Mouse (Mus musculus) lung, adult 18-20 months (tissue): ENCODE data around the gene Irf1.

Experiments
- DNase-seq, 2 experiments: peaks; one replicate each; pipeline ENCODE4 v3.0.0; 2022; ENCODE audit warnings: mixed read lengths in 2 of 2

The Irf1 gene

DNA sequence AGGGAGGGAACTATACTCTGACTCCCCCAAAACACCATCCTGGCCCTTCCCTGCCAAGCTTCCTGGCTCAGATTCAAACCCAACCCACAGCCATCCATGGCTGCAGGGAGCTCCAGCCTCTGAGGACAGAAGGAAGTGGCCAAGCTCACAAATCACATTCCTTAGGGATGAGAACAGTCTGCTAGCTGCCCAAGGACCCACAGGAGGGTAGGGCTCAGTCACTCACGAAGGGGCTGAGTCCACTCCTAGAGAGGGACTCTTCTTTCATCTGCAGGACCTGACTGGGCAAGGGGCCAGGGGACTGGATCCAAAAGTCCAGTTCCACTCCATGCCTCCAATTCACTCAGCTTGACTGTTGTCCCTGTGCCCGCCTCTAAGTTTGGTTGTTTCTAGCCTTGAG, 8.0 kb upstream of the Irf1 start:
- DNase-seq, result peak; percentile 89 to 92

DNA sequence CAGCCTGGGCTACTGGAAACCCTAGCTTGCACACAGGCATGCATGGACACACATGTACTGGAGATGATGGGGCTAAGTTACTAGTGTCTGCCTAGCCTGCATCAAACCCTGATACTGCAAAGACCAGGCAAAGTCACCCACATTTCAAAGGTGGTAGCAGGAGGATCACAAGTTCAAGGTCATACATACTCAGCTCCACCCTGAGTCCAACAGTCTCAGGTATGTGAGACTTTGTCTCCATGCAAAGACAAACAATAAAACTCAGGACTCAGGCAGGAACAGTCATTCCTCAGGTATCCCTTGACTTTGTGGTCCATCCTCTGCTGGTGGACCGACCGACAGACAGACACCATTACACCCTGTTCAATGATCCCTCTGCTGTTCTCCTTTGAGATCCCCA, 7.4 kb upstream of the Irf1 start:
- no peak for DNase-seq

DNA sequence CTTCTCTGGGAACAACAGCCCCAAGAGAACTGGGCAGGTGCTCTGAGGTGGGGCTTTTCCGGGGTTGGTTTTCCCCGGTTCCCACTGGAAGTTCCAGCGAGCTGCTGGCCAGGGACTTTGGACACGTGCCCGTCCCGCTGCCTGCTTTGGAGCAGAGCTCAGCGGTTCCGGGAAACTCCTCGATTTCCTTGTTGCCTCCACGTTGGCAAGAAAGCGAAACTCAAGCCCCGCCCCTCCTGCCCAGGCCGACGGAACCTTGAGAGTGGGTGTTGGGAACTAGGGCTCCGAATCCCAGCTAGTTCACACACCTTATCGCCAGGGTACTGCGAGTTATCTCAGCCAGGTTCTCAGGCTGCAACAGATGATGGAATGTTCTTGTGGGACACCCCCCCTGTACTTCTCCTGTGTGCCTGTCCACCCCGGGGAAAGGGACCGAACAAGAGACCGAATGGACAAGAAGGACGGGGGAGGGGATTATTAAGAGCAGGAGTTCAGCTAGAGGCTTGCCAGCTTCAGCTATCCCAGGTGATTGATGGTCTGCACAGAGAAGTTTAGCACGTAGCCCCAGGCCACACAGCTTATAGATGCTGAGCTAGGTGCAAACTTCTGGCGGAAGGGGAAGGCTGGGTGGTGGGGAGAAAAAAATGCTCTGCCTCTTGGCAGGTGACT, 6.9 kb upstream of the Irf1 start:
- DNase-seq, result peak; percentile 95 to 98

DNA sequence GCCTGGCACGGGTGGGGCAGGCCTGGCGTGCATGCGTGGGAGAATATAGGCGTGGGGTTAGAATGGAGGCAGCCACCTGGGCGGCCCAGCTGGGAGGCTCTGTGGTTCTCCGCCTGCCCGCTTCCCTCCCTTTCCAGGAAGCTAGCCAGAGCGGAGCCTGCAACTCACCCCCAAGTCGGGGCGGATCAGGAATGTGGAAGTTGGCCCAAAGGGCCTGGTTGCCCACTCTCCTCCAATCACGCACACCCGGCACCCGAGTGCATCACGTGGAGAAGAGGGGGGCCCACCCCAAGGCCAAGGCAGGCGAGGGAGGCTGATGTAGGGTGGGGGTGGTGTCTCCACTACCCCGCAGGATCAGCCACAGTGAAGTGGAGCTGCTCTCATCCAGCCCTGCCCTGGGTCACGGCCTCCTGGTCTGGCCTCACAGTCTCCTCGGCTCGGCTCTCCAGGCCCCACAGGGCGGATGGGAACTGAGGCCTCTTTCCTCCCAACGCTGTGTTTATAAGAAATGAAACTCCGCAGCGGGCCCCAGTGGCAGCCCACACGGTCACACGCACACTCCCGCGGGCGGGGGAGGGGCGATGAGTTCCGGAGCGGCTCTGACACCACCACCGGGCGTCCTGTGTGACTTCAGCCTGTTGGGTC, 6.2 kb upstream of the Irf1 start:
- DNase-seq, result peak; percentile 94 to 95

DNA sequence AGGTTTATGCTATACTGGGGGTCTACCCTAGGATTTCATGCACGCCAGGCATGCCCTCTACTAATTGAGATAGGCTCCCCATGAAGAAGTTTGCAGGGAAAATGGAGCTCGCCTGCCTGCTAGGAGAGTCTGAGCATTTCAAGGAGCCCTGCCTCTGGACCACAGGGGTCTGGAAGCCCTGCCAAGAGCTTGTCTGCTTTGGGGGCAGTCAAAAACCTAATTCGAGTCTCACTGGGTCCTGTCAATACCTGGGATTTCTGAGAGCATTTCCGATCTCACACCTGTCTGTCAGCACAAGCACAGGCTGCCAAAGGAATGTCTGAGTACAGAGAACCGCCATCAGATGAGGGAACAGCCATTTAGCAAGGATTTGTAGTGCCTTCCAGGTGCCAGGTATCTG, 5.2 kb upstream of the Irf1 start:
- no peak for DNase-seq

DNA sequence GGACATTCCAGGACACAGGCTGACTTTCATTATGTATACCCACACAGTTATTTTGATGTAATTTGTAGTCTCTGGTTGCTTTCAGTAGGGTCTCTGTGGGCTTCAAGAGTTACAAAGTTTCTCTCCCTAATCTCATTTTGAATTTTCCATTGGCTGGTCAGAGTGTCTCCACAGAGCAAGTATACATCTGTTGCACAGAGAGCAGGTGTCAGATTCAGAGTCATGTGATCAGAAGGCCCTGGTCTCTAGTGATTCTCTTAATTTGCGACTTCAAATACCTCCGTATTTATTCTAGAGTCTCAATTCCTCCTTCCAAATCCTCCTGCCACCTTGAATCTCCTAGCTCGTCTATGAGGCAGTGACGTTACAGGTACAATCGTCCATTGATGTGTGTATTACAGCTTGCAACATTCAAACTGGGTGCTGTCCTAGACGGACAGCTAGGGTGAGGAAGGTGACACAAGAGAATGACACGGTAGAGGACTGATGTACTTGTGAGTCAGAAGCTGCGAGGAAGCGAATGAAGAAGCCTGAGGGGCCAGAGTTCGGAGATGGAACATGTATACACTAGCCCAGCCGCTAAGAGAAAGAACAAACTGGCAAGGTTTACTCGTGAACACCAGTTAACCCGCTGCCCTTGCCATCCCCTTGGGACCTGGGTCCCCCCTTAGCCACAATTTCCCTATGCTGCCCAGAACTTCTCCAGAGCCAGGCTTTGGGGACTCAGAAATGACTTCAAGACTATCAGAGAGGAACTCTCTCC, 1.2 kb upstream of the Irf1 start:
- DNase-seq, result no peak

DNA sequence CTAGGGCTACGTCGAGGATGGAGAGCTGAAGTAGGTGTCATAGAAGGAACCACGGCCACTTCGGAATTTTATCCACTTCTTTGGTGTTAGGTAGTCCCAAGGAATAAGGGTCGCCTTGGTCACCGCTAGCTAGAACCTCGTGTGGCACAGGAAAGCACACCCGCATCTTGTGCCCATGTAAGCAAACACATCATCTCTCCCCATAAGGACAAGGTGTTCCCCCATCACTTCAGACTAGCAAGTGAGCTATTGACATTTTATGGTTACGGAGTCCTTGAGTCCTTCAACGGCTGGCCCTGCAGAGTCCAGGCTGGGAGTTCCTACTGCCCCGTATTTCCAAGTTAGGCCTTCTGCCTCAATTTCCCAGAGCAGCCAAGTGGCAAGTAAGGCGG, 633 bp upstream of the Irf1 start:
- no peak for DNase-seq

DNA sequence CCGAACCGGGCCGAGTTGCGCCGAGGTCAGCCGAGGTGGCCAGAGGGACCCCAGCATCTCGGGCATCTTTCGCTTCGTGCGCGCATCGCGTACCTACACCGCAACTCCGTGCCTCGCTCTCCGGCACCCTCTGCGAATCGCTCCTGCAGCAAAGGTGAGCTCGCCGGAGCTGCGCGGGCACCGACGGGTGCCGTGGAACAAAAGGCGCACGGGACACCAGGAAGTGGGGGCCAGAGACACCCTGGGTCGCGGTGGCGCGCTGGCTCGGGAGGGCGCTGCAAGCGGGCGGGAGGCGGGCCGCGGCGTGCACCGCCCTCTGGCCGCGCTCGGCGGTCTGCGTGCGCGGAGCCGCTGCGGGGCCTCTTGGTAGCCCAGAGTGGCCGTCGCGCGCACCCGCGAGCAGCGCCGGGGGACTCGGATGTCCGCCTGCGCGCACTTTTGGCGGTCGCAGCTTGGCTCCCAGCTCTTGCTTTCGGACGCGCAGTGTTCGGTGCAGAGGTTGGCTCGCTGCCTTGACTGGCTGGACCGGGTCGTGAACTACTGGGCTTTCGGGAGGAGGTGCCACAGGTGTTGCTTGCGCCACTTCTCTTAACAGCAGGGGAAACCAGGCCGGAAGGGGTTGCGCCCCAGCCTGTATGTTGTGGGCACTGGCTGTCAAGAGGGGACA, 444 bp downstream of the Irf1 start:
- peak; percentile 81 to 85 for DNase-seq

DNA sequence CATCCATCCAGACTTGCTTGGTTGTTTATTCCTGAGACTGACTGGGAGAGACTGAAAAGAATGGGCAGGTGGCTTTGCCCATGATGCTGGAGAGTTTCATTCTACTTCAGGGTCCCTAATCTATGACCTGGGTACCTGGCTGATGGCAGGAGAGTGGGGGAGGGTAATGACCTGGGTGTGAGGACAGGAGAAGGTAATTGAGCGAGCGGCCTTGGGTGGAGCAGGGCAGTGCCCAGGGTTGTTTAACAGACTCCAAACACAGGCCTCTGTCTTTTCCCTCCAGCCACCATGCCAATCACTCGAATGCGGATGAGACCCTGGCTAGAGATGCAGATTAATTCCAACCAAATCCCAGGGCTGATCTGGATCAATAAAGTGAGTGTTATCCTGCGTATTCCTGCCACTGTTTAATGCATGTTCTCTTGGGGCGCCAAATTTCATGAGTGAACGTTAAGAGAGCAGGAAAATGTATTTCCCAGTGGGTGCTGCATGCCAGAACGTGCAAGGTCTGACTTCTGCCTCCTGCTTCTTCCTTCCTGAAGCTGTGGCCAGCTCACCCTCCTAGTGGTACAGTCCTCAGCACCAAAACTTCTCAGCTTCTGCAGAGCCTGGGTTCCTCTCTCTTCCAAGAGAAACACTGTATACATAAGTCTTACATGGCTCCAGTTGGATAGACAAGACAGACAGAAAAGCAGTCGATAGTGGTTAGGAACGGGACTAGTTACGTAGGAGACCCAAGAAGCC, 1.4 kb downstream of the Irf1 start:
- no peak for DNase-seq

DNA sequence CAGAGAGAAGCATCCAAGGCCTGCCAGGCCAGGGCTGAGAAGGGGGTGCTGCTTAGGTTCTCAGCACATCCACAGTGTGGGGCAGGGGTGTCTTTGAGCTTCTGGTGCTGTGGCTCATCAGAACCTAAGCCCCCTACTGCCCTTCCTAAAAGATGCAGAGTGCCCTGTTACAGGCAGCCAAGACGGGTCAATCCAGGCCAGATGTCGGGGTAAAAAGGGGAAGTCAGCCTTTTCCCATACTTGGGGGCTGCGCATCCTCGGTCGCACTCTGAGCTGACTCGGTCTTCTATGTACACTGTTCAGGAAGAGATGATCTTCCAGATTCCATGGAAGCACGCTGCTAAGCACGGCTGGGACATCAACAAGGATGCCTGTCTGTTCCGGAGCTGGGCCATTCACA, 2.7 kb downstream of the Irf1 start:
- DNase-seq, result no peak

DNA sequence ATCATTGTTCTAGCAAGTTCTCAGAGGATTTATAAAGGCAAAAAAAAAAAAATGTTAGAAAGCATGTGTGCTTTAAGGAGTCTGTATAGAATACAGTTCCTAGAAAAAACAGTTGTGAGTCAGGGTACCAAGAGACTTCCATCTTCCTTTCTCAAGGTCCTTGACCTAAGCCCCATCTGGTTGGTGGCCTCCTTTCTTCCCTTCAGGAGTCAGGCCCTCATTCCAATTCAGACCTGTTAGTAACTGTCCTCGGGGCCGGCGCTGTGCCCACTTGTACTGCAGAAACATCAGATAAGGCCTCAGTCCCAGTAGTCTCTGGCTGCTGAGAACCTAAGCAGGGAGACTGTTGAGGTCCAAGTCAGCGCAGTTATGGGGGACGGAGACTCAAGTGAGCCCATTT, 3.3 kb downstream of the Irf1 start, which contains the start of gene Gm17334:
TSS of gene Gm17334 (minus strand) at position 101 of the 400 bp plus-strand sequence.
- no peak for DNase-seq

DNA sequence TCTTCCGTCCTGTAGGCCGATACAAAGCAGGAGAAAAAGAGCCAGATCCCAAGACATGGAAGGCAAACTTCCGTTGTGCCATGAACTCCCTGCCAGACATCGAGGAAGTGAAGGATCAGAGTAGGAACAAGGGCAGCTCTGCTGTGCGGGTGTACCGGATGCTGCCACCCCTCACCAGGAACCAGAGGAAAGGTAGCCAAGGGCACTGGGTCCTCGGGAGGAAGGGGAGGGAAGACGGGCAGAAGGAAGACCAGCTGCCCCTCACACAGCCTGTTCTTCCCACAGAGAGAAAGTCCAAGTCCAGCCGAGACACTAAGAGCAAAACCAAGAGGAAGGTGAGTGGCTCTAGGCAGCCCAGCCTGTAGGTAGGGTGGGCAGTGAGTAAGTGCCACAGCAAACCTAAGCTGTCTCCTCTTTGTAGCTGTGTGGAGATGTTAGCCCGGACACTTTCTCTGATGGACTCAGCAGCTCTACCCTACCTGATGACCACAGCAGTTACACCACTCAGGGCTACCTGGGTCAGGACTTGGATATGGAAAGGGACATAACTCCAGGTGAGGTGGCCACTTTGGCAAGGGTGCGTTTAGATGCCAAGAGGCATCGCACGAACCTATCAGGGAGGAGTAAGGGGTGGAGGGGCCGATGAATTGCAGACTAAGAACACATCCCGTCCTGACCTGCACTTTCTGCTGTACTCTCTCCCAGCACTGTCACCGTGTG, 4.0 kb downstream of the Irf1 start:
- DNase-seq, result no peak

DNA sequence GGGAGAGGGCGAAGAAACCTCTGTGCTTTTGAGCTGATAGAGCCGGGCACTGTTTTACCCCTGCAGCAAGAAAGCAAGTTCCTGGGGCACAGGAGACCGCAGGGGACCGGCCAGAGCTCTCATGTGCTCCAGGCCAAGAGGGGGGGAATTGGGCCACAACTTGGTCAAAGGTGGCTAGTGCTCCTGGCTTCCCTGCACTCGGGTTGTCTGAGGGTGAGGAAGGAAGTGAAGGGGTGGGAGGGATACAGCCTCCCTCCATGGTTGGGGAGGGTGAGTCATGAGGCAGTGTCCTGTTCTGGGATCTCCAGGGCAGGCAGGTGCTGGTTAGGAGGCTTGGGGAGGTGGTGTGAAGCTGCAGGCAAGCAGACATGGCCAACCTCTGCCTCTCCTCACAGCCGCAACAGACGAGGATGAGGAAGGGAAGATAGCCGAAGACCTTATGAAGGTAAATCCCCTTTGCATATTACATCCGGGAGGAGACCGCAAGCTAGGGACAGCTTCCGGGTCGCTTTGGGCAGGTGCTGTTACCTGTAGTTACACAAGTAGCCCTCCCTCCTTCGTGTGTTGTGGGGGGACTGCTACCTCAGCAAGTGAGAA, 4.9 kb downstream of the Irf1 start:
- no peak for DNase-seq

DNA sequence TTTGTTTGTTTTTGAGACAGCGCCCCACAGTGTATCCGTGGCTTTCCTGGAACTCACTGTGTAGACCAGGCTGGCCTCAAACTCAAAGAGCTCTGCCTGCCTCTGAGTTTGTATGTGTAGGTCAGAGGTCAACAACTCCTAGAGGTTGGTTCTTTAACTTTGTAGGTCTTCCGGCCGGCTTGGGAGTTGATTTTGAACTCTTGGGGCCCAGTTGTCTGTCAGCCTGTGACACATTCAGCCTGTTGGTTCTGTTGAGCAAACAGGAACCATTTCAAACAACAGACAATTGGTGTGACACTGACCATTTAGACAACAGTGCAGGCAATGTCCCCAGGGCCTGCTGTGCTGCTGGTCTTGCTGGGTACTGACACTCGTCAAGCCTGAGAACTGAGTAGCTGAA, 7.9 kb downstream of the Irf1 start:
- DNase-seq, result no peak

DNA sequence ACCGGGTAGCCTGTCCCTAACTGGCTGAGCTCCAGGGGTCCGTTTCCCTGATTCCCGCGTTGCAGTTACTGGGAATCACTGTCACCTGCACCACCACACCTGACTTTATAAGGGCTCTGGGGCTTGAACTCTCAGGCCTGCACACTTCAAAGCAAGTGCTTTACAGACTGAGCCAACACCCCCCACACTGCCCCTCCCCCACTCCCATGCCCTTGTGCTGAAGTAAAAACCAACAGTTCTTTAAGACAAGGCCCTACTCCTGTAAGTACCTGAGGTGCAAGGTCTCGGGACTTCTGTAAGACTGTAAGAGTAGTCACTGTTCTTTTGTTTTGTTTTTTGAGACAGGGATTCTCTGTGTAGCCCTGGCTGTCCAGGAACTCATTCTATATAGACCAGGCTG, 8.6 kb downstream of the Irf1 start:
- no peak for DNase-seq

DNA sequence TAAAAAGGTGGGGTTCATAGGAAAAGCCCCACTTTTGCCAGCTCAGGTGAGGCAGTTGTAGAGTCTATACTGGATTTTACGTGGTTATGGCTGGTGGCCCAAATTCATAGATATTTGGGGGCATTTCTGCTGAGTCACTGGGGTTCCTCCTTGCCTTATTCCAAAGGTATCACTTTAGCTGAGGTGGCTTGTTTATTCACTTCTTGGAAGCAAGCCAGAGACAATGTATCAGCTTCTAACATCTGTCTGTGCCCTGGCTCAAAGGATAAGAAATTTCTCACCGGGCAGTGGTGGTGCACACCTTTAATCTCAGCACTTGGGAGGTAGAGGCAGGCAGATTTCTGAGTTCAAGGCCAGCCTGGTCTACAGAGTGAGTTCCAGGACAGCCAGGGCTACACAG, 10.0 kb downstream of the Irf1 start:
- DNase-seq, result no peak

DNA sequence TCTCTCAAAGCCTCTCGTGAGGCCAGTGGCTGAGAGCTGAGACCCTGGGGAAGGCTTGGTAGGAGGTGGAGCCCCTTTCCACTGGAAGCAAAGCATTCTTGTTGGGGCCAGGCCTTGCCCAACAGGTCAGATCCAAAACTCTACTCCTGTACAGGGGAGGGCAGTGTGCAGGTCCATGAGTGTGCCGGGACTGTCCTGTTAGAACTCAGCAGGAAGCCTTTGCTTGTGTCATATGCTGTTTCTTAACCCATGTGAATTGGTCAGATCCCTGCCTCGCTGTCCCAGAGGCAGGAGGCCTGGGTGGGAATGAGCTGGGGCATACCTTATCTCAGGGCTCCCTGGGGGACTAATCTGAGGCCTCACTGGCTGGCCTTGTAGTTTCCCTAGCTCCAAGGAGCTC, 10.4 kb downstream of the Irf1 start:
- no peak for DNase-seq

DNA sequence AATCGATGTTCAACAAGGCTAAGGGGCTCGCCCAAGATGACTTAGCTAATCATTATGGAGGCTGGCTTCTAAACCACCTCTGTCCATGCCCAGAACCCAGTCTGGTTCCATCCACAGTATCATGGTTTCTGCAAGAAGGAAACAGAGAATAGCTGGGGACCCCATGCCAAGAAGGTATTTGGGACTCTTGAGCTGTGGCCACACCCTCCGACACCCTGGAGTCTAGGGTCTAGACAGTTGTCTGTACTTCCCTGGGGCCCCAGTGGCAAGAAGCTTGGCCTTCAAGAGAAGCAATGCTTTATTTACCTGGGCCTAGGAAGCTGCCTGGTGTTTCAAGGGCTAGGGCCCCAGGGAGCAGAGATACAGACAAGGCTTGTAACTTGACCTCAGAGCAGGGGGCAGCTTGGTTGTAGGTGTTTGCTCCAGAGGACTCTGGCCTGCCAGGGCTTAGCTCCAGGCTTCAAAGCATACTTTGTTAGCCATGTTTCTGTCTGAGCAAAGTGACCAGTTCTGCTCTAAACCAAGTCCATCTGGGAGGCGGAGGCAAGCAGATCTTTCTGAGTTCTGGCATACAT, 11.5 kb downstream of the Irf1 start:
- DNase-seq, result no peak

DNA sequence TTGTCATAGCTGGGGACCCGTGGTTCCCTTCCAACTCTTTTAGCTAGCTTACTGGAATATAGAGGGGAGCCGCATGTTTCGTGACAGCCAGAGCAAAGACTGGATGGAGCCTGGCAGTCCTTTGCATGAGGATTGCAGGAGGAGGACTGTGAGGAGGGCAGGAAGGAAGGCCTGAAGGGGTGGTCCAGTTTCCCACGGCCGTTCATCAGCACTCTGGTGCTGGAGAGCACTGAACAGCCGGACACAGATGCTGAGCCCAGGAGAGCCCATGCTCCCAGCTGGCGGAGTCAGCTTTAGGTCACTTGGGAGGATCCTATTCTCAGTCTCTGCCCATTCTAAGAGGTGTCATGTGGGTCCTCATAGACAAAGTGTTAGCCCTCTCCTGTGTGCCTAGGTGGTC, 12.2 kb downstream of the Irf1 start:
- no peak for DNase-seq

DNA sequence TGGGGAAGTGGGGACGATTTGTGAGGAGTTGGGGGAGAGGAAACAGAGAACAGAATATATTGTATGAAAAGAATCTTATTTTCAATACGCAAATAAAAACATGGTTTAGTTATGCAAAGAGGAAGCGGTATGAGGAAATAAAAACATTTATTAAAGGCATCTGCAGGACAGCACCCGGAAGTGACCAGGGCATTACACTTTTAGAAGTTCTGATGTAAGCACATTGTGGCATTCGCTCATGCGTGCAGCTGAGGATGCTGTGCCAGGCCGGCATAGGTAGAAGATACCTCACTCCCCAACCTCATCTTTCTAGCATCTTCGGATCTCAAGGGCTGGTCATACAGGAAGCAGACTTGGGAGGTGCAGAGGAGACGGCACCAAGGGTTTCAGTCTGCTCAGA, 13.5 kb downstream of the Irf1 start:
- DNase-seq, result no peak

DNA sequence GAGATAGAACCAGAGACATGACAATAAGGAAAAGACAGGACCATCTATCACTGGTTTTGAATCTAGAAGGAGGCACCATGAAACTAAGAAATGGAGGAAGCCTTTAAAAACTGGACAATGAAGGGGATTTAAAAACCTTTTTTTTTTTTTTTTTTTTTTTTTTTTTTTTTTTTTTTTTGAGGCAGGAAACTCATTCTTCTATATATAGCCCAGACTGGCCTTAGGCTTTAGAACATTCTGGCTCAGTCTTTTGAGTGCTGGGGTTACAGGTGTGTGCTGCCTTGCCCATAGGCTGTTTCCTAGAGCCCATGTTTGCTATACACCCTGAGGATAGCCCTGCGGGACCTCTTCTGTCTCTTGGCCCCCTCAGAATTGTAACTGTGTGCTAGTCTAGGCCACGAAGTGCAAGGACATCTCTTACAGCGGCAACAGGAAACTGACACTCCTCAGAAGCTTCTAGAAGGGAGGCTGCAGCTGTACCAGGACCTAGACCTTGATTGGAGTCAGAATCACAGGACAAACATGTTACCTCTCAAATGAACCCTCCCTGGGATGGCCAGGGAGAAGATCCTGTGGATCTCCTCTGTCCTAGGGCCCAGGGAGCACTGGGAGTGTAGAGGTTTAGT, 15.6 kb downstream of the Irf1 start:
- peak in 1 of 2 experiments; percentile 4 for DNase-seq
